ENCODE assay signal across 14 mouse cellular contexts in genomic region chr8:72350727-72351126, GRCm38 (mm10). TPM values are rescaled to one million over a fixed set of nuclear protein-coding genes. Genes with fewer than 3 reads are reported as not detected.
DNase-seq lines count a peak whose midpoint lies in the region; ATAC-seq lines count a peak whose summit lies in the region.
"Had no signal": no experiment of that assay in that cellular context is flagged by ENCODE, and none has a peak within 500 bp of the region (broad histone marks: within the 10 kb centered on the region; RNA-seq: fewer than 3 reads in every experiment).

No protein-coding gene starts in this region.

- 19% methylated on average over 8 of the region's 8 CpGs for WGBS in liver, embryonic 16.5 days (ENCODE audit: insufficient replicate concordance)

- H3K9me3 ChIP-seq in liver, embryonic 16.5 days (replicated peaks; ENCODE audit: control insufficient read depth, low read length): no peaks in the 10 kb centered on the region
- H3K9me3 ChIP-seq: liver, embryonic 13.5 days had no signal

- peak; percentile 38 for ATAC-seq in liver, embryonic 16.5 days (ENCODE audit: low read depth)
- ATAC-seq: hindbrain, embryonic 16.5 days; midbrain, embryonic 16.5 days; Patski had no signal

- no peak overlapping the region for H3K4me3 ChIP-seq in liver, embryonic 16.5 days (ENCODE audit: low read depth, low read length)
- H3K4me3 ChIP-seq: layer of hippocampus, adult 2 months; liver, embryonic 13.5 days had no signal

- H3K27ac ChIP-seq in liver, embryonic 16.5 days (ENCODE audit: low read length): peak overlapping the region; percentile 1; the same call in 1 of the 2 replicates
- H3K27ac ChIP-seq: liver, embryonic 13.5 days had no signal

- no peaks in the 10 kb centered on the region for H3K36me3 ChIP-seq in liver, embryonic 16.5 days (ENCODE audit: control insufficient read depth, insufficient read depth)

- no peaks in the 10 kb centered on the region for H3K27me3 ChIP-seq in liver, embryonic 16.5 days (ENCODE audit: control insufficient read depth, insufficient read depth, low read depth, low read length)
- H3K27me3 ChIP-seq: liver, embryonic 13.5 days; Patski had no signal

- peaks cover 39% of the 10 kb centered on the region for H3K4me1 ChIP-seq in liver, embryonic 16.5 days (ENCODE audit: control insufficient read depth, low read depth, low read length)

- no peak overlapping the region for H3K4me2 ChIP-seq in liver, embryonic 16.5 days (ENCODE audit: low read depth, low read length)
- H3K4me2 ChIP-seq: liver, embryonic 13.5 days had no signal

- peak; percentile 57 for DNase-seq in A20 (ENCODE audit: low read depth, low spot score)
- peak; percentile 75 to 82 for DNase-seq in CD8-positive naive resting alpha-beta T cell, adult 2 months (ENCODE audit: low read depth in 2 of 2, low spot score in 2 of 2)
- peak; percentile 66 to 81 for DNase-seq in spleen, adult 18-20 months
- DNase-seq in urinary bladder, postnatal 14 days (ENCODE audit: low spot score): no peak
- DNase-seq in right cerebral cortex, adult 2 months (ENCODE audit: low spot score in 2 of 2): no peak
- no peak for DNase-seq in layer of hippocampus, postnatal 10 days (ENCODE audit: low spot score in 2 of 2)
- DNase-seq in urinary bladder, postnatal 36 days (ENCODE audit: low spot score in 2 of 2): no peak
- DNase-seq: liver, embryonic 13.5 days; retina, postnatal 1 day had no signal

- no peak overlapping the region for H3K9ac ChIP-seq in liver, embryonic 16.5 days (ENCODE audit: low read depth, low read length)
- H3K9ac ChIP-seq: liver, embryonic 13.5 days had no signal

RNA-seq across cellular contexts. Expression of gene Klf2, which starts 31.9 kb away (rescaled TPM):
- 1.8 and 2.0 TPM in 2 replicates for polyA plus RNA-seq in liver, embryonic 16.5 days (2015; fragmentation: Nextera tagmentation; extraction: Ambion mirVana)
- total RNA-seq in layer of hippocampus, postnatal 10 days (2021): 10 to 100 TPM; 19.5 to 21.4 TPM

RNA-seq across cellular contexts. Expression of gene Gm10282, which starts 45.7 kb away (rescaled TPM):
- polyA plus RNA-seq in liver, embryonic 16.5 days (2015; fragmentation: Nextera tagmentation; extraction: Ambion mirVana): 5.8 and 6.0 TPM in 2 replicates
- total RNA-seq in layer of hippocampus, postnatal 10 days (2021): 10 to 100 TPM; 10.9 to 15.9 TPM

Comparison
In these comparisons a context has a peak if more than half of its experiments do, and no peak if none do; other contexts are left out.
1. DNase-seq: peak in A20 (single experiment), CD8-positive naive resting alpha-beta T cell, adult 2 months (2 of 2) and spleen, adult 18-20 months (2 of 2); none in urinary bladder, postnatal 14 days (single experiment), right cerebral cortex, adult 2 months (0 of 2), layer of hippocampus, postnatal 10 days (0 of 2) and urinary bladder, postnatal 36 days (0 of 2).